Mouse (Mus musculus): Measurements from ENCODE around the gene Nasp.

Gene Nasp

GRCm38 (mm10) chr4:116635197-116635596 is 7.5 kb upstream of the Nasp start:
- DNase-seq (ENCODE audit: low read depth): no peak

DNA sequence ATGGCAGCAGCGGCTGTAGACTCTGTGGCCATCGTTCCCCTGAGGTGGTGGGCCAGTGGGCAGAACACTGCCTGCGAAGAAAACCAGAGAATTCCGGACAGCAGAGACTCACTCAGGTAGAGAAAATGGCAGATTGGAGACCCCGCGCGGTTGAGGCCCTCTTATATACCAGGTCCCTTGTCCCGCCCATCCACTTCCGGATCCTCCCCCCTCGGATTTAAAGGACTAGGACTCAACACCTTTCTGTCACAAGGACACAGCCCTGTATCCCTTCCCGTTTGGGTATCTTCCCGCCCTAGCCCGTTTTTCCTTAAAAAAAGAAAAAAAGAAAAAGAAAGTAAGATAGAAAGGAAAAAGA is 403 bp downstream of the Nasp start:
- DNase-seq (ENCODE audit: low read depth): peak; percentile 96

- peak; percentile 94 for DNase-seq (ENCODE audit: low read depth)
Measured at GRCm38 (mm10) chr4:116626658-116627358, 933 bp downstream of the Nasp start.

GRCm38 (mm10) chr4:116624831-116625230 is 2.9 kb downstream of the Nasp start:
- no peak for DNase-seq (ENCODE audit: low read depth)

GRCm38 (mm10) chr4:116615237-116615636 is 12.5 kb downstream of the Nasp start:
- DNase-seq (ENCODE audit: low read depth): no peak

DNA sequence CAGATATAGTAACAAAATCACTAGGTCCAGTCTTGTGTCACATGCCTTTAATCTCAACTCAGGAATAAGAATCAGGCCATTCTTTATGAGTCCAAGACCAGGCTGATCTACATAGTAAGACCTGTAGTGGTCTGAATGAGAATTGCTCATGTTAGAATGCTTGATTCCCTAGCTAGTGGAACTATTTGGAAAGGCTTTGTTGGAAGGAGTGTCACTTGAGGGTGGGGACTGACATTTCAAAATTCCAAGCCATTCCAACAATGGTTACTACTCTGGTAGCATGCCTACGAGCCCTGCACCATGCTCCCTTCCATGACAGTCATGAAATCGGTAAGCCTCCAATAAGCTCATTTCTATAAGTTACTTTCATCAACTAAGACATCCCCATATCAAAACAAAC is 15.1 kb downstream of the Nasp start:
- DNase-seq (ENCODE audit: low read depth): no peak

- peak; percentile 93 for DNase-seq (ENCODE audit: low read depth)
Measured at GRCm38 (mm10) chr4:116596978-116597881, 30.5 kb downstream of the Nasp start.

- DNase-seq (ENCODE audit: low read depth): no peak
Measured at GRCm38 (mm10) chr4:116596379-116596778, 31.4 kb downstream of the Nasp start, which contains the start of gene Ccdc17. Gene Ccdc17, plus strand, starts transcription at chr4:116596654.

- no peak for DNase-seq (ENCODE audit: low read depth)
Measured at GRCm38 (mm10) chr4:116595793-116596192, 31.9 kb downstream of the Nasp start.

DNA sequence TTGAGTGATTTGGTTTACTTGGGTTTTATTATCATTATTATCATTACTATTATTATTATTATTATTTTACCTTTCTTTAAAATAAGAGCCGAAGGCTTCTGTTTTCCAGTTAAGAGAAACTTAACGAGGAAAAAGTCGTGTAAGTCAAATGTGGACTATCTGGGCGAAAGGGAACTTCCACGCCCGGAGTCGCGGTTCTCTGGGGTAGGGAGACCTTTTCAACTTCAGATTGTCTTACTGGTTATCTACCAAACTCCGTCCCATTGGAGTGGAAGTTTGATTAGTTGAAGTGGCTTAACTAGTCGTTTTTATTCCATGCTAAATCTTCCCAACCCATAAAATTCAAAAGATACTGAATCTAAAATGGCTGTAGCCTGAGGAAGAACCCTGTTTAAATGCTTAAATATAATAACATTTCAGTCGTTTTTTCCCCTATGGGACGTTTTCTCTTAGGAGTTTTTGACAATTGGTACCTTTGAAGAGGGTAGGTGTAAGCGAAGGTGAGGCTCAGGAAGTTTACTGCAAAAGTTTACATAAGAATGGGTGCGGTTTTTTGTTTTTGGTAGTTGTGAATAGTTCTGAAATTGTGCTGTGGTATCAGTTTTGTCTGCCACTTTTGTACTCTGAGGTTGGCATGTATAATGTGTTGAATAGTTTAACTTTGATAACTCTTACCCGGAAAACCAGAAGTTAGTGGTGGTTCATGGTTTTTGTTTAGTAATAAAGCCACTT is 69.4 kb downstream of the Nasp start:
- peak; percentile 32 for DNase-seq (ENCODE audit: low read depth)

DNA sequence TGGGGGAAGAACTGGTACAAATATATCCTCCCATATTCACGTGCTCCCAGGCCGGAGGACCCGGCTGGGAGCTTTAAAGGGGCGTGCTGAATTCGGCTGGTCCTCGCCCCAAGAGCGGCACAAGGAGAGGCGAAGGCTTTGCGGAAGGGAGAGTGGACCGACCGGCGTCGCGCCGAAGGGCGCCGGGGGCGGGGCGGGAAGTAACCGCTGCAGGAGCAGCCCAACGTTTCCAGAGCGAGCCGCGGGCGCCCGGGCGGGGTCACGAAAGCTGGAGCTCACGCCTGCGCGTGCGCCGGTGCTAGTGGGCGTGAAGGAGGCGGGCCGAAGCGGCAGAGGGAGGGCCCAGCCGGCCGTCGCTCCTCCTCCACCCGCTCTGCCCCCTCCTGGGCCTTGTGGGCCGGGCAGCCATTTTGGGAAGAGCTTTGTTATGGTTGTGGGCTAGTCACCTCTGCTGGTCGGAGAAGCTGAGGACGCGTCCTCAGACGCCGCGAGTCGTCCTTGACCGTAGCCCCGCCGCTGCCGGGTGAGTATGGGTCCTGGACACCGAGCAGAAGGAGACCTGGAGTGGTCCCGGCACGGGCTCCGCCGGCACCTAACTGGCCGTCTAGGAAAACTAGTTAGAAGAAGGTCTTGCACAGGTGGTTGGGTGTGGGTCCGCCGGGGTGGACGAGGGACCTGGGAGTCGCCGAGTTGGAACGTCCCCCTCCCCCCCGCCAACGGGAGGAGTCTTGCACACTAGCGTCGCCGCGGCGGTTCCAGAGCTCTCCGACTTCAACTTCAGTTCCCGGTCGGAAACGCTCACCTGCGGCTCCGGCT is 70.2 kb downstream of the Nasp start, which contains the start of gene Gpbp1l1:
Gpbp1l1 (plus strand) TSS at position 353 of the 816 bp plus-strand sequence.
- peak; percentile 96 for DNase-seq (ENCODE audit: low read depth)

GRCm38 (mm10) chr4:116556561-116557305 is 71.0 kb downstream of the Nasp start:
- DNase-seq (ENCODE audit: low read depth): peak; percentile 95

- peak; percentile 94 for DNase-seq (ENCODE audit: low read depth)
Measured at GRCm38 (mm10) chr4:116555413-116556300, 72.1 kb downstream of the Nasp start, which contains the start of gene Tmem69. Gene Tmem69, minus strand, starts transcription at chr4:116555936.

DNA sequence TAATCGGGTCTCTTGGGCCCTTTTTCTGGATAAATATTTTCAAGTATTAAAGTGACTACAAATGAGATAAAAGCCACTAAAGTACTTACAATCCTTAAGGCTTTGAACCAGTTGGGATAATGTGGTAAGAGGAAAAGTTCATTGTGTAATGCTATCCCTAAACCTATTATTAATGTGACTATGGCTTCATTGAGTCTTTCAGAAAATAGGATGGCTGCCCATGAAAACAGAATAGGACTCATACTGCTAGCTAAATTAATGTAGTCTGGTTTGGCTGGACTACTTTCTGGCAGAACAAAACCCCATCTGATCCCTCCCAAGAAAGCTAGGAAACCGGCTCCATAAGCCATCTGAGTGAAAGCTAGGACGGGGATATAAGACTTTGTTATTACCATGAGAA is 74.7 kb downstream of the Nasp start:
- no peak for DNase-seq (ENCODE audit: low read depth)
